Mouse (Mus musculus) myocyte (in vitro differentiated cells): ENCODE results near the gene Plekhh3.

Experiments used
- TCF12 ChIP-seq: IDR thresholded peaks from one replicate; pipeline ENCODE4 v1.6.1; 2011; ENCODE audit warnings: mild to moderate bottlenecking, control low read depth; ENCODE audit not compliant: poor library complexity, insufficient read depth, severe bottlenecking
- TCF3 ChIP-seq: IDR thresholded peaks from one replicate; pipeline ENCODE4 v1.6.1; 2011; ENCODE audit warnings: low read depth, control low read depth; ENCODE audit not compliant: insufficient read length

DNA sequence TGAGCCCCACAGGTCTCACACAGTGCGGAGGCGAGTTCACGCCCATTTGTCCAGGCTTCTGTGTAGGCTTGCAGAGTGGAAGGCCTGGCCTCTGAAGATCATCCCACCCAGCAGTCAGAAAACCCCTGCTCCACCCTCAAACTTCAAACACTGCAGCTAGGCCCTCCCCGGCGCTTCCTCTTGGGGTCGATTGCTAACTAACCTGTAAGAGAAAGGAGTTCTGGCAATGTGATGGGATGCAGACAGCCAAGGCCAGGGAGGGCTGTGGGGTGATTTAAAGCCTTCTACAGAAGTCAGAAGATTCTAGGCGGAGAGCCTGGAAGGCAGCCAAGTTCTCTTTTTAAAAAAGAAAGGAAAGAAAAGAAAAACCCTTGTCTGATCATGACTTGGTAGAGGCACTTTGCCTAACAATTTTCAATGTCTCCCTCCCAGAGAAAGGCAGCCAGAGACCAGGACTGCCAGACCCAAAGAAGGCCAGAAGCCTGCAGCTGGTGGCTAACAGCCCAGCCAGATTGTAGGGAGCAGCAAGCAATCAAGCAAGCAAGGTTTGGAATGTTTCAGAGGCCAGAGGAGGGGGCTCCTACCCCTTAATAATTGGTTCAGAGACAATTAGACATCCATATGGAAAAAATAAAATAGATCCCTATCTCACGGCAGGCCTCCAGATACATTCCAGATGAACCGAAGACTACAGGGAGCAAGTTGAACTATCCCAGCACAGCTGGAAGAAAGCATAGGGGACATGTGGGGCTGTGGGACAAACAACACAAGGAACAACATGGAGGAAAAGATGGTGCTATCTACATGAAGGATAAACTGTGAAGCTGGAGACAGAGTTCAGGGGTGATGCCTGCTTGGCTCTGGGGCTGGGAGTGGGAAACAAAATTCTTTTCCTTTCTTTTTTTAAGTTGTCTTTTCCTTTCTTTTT is 21.7 kb downstream of the Plekhh3 start:
- TF ChIP-seq TCF12, result no peak
- no peak for TF ChIP-seq TCF3
